Mouse (Mus musculus): ENCODE data around the gene Aif1. TPM values are rescaled to one million over a fixed set of nuclear protein-coding genes. Genes with fewer than 3 reads are reported as not detected.
A peak's percentile ranks its signal among the peaks of the same experiment; 100 is the strongest.

Gene Aif1
- polyA plus RNA-seq, 1 experiment from 2014 or later = 14.6 TPM

GRCm38 (mm10) chr17:35163326-35164081 lies 12.4 kb downstream of the Aif1 start:
- ATAC-seq (ENCODE audit: insufficient number of reproducible peaks, low FRiP score, low TSS enrichment, low read depth) = no peak
- Histone ChIP-seq H3K27ac (peak overlapping the region; percentile 96), H3K36me3 (peaks cover 39% of the 10 kb centered on the region), H3K4me3 (peak overlapping the region; percentile 100), H3K4me1 (peaks cover 35% of the 10 kb centered on the region), H3K4me2 (peak overlapping the region; percentile 74), H3K9me3 (no peaks in the 10 kb centered on the region), H3K9ac (peak overlapping the region; percentile 100), H3K27me3 (no peaks in the 10 kb centered on the region)
- WGBS = 5% methylated on average over 8 of the region's 8 CpGs

GRCm38 (mm10) chr17:35162730-35163129 lies 13.1 kb downstream of the Aif1 start:
- Histone ChIP-seq H3K27me3 (no peaks in the 10 kb centered on the region), H3K9ac (peak overlapping the region; percentile 100; the same call in 1 of the 2 replicates), H3K36me3 (peaks cover 47% of the 10 kb centered on the region), H3K4me2 (peak overlapping the region; percentile 74), H3K27ac (no peak overlapping the region), H3K9me3 (no peaks in the 10 kb centered on the region), H3K4me3 (peak overlapping the region; percentile 100), H3K4me1 (peaks cover 35% of the 10 kb centered on the region)
- no peak for ATAC-seq (ENCODE audit: insufficient number of reproducible peaks, low FRiP score, low TSS enrichment, low read depth)
- 42% methylated on average over 12 of the region's 12 CpGs for WGBS

GRCm38 (mm10) chr17:35162121-35162520 lies 13.7 kb downstream of the Aif1 start:
- ATAC-seq (ENCODE audit: insufficient number of reproducible peaks, low FRiP score, low TSS enrichment, low read depth) = no peak
- Histone ChIP-seq H3K4me3 (0 out of 2 replicates have a peak overlapping the region, but pooled peaks have one; percentile 100), H3K9ac (0 out of 2 replicates have a peak overlapping the region, but pooled peaks have one; percentile 100), H3K27ac (no peak overlapping the region), H3K4me1 (peaks cover 35% of the 10 kb centered on the region), H3K27me3 (no peaks in the 10 kb centered on the region), H3K36me3 (peaks cover 53% of the 10 kb centered on the region), H3K4me2 (peak overlapping the region; percentile 74), H3K9me3 (no peaks in the 10 kb centered on the region)
- WGBS = 77% methylated on average over 14 of the region's 14 CpGs

DNA sequence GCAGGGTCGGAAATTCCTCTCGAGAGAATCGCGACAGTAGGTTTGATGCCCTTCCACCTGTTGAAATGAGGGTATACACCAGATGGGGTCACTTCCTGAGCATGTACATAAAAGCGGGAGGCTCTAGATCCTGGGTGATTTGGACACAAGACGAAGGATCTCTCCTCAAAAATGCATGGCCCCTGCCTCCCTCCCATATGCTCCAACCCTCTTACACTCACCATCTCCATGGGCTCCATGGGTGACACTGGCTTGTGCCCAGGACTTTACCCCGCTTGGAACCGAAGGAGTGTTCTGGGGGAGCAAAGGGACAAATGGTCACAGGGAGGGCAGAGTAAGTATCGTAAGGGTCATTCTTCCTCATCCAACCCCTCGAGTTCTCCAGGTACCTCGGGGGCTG lies 14.4 kb downstream of the Aif1 start:
- H3K4me2 ChIP-seq = no peak overlapping the region
- 78% methylated on average over 11 of the region's 11 CpGs for WGBS
- peak overlapping the region; percentile 100; the same call in 1 of the 2 replicates for H3K4me3 ChIP-seq

GRCm38 (mm10) chr17:35159638-35160037 lies 16.2 kb downstream of the Aif1 start:
- Histone ChIP-seq H3K9me3 (no peaks in the 10 kb centered on the region), H3K4me3 (no peak overlapping the region), H3K36me3 (peaks cover 78% of the 10 kb centered on the region), H3K27ac (no peak overlapping the region), H3K9ac (no peak overlapping the region), H3K27me3 (no peaks in the 10 kb centered on the region), H3K4me1 (peaks cover 36% of the 10 kb centered on the region), H3K4me2 (no peak overlapping the region)
- ATAC-seq (ENCODE audit: insufficient number of reproducible peaks, low FRiP score, low TSS enrichment, low read depth) = no peak
- 85% methylated on average over 7 of the region's 7 CpGs for WGBS

More for the DNA sequence above, 14.4 kb downstream of the Aif1 start:
- peaks cover 60% of the 10 kb centered on the region for H3K36me3 ChIP-seq
- H3K27ac ChIP-seq = no peak overlapping the region
- H3K27me3 ChIP-seq = no peaks in the 10 kb centered on the region
- no peak for ATAC-seq (ENCODE audit: insufficient number of reproducible peaks, low FRiP score, low TSS enrichment, low read depth)
- H3K4me1 ChIP-seq = peaks cover 37% of the 10 kb centered on the region
- no peak overlapping the region for H3K9ac ChIP-seq
- no peaks in the 10 kb centered on the region for H3K9me3 ChIP-seq

GRCm38 (mm10) chr17:35158850-35159593 lies 16.8 kb downstream of the Aif1 start:
- no peak overlapping the region for H3K9ac ChIP-seq
- H3K9me3 ChIP-seq = no peaks in the 10 kb centered on the region
- H3K4me3 ChIP-seq = no peak overlapping the region
- H3K36me3 ChIP-seq = peaks cover 84% of the 10 kb centered on the region
- H3K27me3 ChIP-seq = no peaks in the 10 kb centered on the region
- H3K4me1 ChIP-seq = peaks cover 36% of the 10 kb centered on the region
- no peak overlapping the region for H3K27ac ChIP-seq
- H3K4me2 ChIP-seq = no peak overlapping the region
- 92% methylated on average over 16 of the region's 16 CpGs for WGBS
- no peak for ATAC-seq (ENCODE audit: insufficient number of reproducible peaks, low FRiP score, low TSS enrichment, low read depth)

GRCm38 (mm10) chr17:35157661-35158175 lies 18.1 kb downstream of the Aif1 start:
- 90% methylated on average over 8 of the region's 8 CpGs for WGBS
- no peak for ATAC-seq (ENCODE audit: insufficient number of reproducible peaks, low FRiP score, low TSS enrichment, low read depth)

GRCm38 (mm10) chr17:35157254-35157653 lies 18.6 kb downstream of the Aif1 start:
- no peak for ATAC-seq (ENCODE audit: insufficient number of reproducible peaks, low FRiP score, low TSS enrichment, low read depth)

More at GRCm38 (mm10) chr17:35157661-35158175, 18.1 kb downstream of the Aif1 start:
- H3K36me3 ChIP-seq = peaks cover 97% of the 10 kb centered on the region
- H3K4me2 ChIP-seq = no peak overlapping the region
- H3K9me3 ChIP-seq = no peaks in the 10 kb centered on the region
- H3K27me3 ChIP-seq = no peaks in the 10 kb centered on the region
- no peak overlapping the region for H3K9ac ChIP-seq
- H3K4me1 ChIP-seq = peaks cover 29% of the 10 kb centered on the region
- no peak overlapping the region for H3K27ac ChIP-seq
- H3K4me3 ChIP-seq = no peak overlapping the region

GRCm38 (mm10) chr17:35156461-35157200 lies 19.2 kb downstream of the Aif1 start:
- ATAC-seq (ENCODE audit: insufficient number of reproducible peaks, low FRiP score, low TSS enrichment, low read depth) = no peak
- no peak overlapping the region for H3K27ac ChIP-seq
- WGBS = 85% methylated on average over 33 of the region's 33 CpGs
- H3K4me2 ChIP-seq = no peak overlapping the region
- H3K27me3 ChIP-seq = no peaks in the 10 kb centered on the region
- no peaks in the 10 kb centered on the region for H3K9me3 ChIP-seq
- H3K36me3 ChIP-seq = peaks cover 100% of the 10 kb centered on the region
- H3K9ac ChIP-seq = no peak overlapping the region
- H3K4me1 ChIP-seq = peaks cover 18% of the 10 kb centered on the region
- no peak overlapping the region for H3K4me3 ChIP-seq

More at GRCm38 (mm10) chr17:35157254-35157653, 18.6 kb downstream of the Aif1 start:
- Histone ChIP-seq H3K4me3 (no peak overlapping the region), H3K4me1 (peaks cover 24% of the 10 kb centered on the region), H3K9me3 (no peaks in the 10 kb centered on the region), H3K36me3 (peaks cover 100% of the 10 kb centered on the region), H3K4me2 (no peak overlapping the region), H3K27me3 (no peaks in the 10 kb centered on the region), H3K27ac (no peak overlapping the region), H3K9ac (no peak overlapping the region)
- 90% methylated on average over 8 of the region's 8 CpGs for WGBS

GRCm38 (mm10) chr17:35155451-35155850 lies 20.4 kb downstream of the Aif1 start:
- Histone ChIP-seq H3K4me1 (peaks cover 10% of the 10 kb centered on the region), H3K36me3 (peaks cover 98% of the 10 kb centered on the region), H3K27ac (no peak overlapping the region), H3K9ac (no peak overlapping the region), H3K4me2 (no peak overlapping the region), H3K27me3 (no peaks in the 10 kb centered on the region), H3K9me3 (no peaks in the 10 kb centered on the region), H3K4me3 (no peak overlapping the region)
- ATAC-seq (ENCODE audit: insufficient number of reproducible peaks, low FRiP score, low TSS enrichment, low read depth) = no peak
- WGBS = 88% methylated on average over 12 of the region's 12 CpGs

GRCm38 (mm10) chr17:35154616-35155015 lies 21.3 kb downstream of the Aif1 start:
- H3K4me1 ChIP-seq = peaks cover 10% of the 10 kb centered on the region
- H3K4me2 ChIP-seq = no peak overlapping the region
- peak overlapping the region; percentile 48; the same call in 1 of the 2 replicates for H3K27ac ChIP-seq
- H3K36me3 ChIP-seq = peaks cover 98% of the 10 kb centered on the region
- no peaks in the 10 kb centered on the region for H3K9me3 ChIP-seq
- no peak for ATAC-seq (ENCODE audit: insufficient number of reproducible peaks, low FRiP score, low TSS enrichment, low read depth)
- H3K9ac ChIP-seq = no peak overlapping the region
- no peak overlapping the region for H3K4me3 ChIP-seq
- H3K27me3 ChIP-seq = no peaks in the 10 kb centered on the region
- 80% methylated on average over 7 of the region's 7 CpGs for WGBS
